Mouse (Mus musculus): Measurements from ENCODE around the gene Usmg5. TPM values are rescaled to one million over a fixed set of nuclear protein-coding genes. Genes with fewer than 3 reads are reported as not detected.

Usmg5 gene
- polyA plus RNA-seq, 1 experiment, result 998 TPM

DNA sequence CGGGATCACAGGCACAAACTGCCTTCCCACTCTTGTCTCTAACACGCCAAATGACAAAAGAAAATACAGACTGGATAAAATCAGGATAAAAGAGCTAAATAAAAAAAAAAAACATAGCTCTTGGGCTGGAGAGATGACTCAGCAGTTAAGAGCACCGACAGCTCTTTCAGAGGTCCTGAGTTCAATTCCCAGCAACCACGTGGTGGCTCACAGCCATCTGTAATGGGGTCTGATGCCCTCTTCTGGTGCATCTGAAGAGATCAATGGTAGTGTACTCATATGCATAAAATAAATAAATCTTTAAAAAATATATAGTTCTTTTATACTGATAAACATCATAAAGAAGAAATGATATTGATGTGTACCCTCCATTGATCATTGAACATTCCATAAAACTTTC, 37.5 kb downstream of the Usmg5 start:
- Histone ChIP-seq H3K27me3 (ENCODE audit: control insufficient read depth, insufficient read depth, low read length) (no peaks in the 10 kb centered on the region), H3K27ac (ENCODE audit: insufficient read depth, low read length) (no peak overlapping the region), H3K4me3 (replicated peaks; ENCODE audit: insufficient read depth, low read depth, low read length) (no peak overlapping the region), H3K4me1 (ENCODE audit: control insufficient read depth, insufficient read depth, low read length) (0 out of 2 replicates have a peak, but pooled peaks cover 4% of the 10 kb centered on the region)
- no peak for DNase-seq
- WGBS, result 85% methylated on average over 4 of the region's 4 CpGs
- no peak for TF ChIP-seq CTCF (IDR thresholded peaks at IDR 0.05; ENCODE audit: borderline replicate concordance, insufficient read depth, low read depth, low read length)
- TF ChIP-seq POLR2A (IDR thresholded peaks at IDR 0.05; ENCODE audit: borderline replicate concordance, insufficient read depth, low read length), result no peak

GRCm38 (mm10) chr19:47050271-47051032, 40.0 kb downstream of the Usmg5 start, which contains the start of gene Pcgf6:
Gene Pcgf6, minus strand, starts transcription at chr19:47050906.
- H3K27ac ChIP-seq (ENCODE audit: insufficient read depth, low read length), result peak within 1 kb of the TSS; percentile 42; the same call in 1 of the 2 replicates
- TF ChIP-seq POLR2A (IDR thresholded peaks at IDR 0.05; ENCODE audit: borderline replicate concordance, insufficient read depth, low read length) (peak; percentile 75), CTCF (IDR thresholded peaks at IDR 0.05; ENCODE audit: borderline replicate concordance, insufficient read depth, low read depth, low read length) (no peak)
- WGBS, result under 1% methylated on average over 75 of the region's 75 CpGs
- 0 out of 2 replicates have a peak, but pooled peaks cover 4% of the 10 kb centered on the region for H3K4me1 ChIP-seq (ENCODE audit: control insufficient read depth, insufficient read depth, low read length)
- peak; percentile 90 to 91 for DNase-seq
- peak within 1 kb of the TSS; percentile 61 for H3K4me3 ChIP-seq (replicated peaks; ENCODE audit: insufficient read depth, low read depth, low read length)
- H3K27me3 ChIP-seq (ENCODE audit: control insufficient read depth, insufficient read depth, low read length), result no peaks in the 10 kb centered on the region

DNA sequence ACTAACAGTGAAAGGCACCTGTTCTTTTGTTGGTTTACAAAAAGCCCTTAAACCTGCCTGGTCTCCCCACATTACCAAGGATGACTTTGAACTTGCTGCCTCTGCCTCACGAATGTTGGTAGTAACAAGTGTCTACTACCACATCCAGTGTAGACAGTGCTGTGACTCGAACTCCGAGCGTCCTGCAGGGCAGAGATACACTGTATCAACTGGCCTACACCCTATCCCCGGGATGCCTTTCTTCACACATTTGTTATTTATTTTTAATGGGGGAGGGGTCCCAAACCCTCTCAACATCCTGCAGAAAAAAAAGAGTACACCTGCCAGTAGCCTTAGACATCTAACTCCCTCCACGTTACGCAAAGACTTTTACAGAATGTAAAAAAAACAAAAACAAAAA, 40.6 kb downstream of the Usmg5 start:
- 4% methylated on average over 7 of the region's 7 CpGs for WGBS
- TF ChIP-seq POLR2A (IDR thresholded peaks at IDR 0.05; ENCODE audit: borderline replicate concordance, insufficient read depth, low read length), result no peak
- DNase-seq, result no peak
- Histone ChIP-seq H3K27me3 (ENCODE audit: control insufficient read depth, insufficient read depth, low read length) (no peaks in the 10 kb centered on the region), H3K4me3 (replicated peaks; ENCODE audit: insufficient read depth, low read depth, low read length) (peak overlapping the region; percentile 61), H3K27ac (ENCODE audit: insufficient read depth, low read length) (no peak overlapping the region), H3K4me1 (ENCODE audit: control insufficient read depth, insufficient read depth, low read length) (0 out of 2 replicates have a peak, but pooled peaks cover 4% of the 10 kb centered on the region)

DNA sequence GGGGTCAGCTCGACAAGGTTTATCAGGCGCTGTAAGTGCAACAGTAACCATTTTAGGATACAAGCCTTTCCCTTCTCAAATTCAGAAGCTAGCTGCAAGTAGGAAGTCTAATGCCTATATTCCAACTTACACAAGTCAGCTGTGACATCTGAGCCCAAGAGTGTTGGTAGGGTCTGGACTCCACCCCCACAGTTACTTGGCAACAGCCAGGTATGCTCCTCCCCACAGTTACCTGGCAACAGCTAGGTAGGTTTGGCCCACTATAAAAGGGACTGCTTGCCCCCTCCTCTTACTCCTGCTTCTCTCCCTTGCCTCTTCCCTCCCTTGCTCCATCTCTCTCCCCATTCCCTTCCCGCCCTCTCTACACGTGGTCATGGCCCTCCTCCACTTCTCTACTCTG, 41.4 kb downstream of the Usmg5 start:
- 69% methylated on average over 4 of the region's 4 CpGs for WGBS
- H3K4me1 ChIP-seq (ENCODE audit: control insufficient read depth, insufficient read depth, low read length), result 0 out of 2 replicates have a peak, but pooled peaks cover 4% of the 10 kb centered on the region
- H3K27ac ChIP-seq (ENCODE audit: insufficient read depth, low read length), result no peak overlapping the region
- no peak for DNase-seq
- H3K4me3 ChIP-seq (replicated peaks; ENCODE audit: insufficient read depth, low read depth, low read length), result no peak overlapping the region
- TF ChIP-seq CTCF (IDR thresholded peaks at IDR 0.05; ENCODE audit: borderline replicate concordance, insufficient read depth, low read depth, low read length), result no peak
- no peak for TF ChIP-seq POLR2A (IDR thresholded peaks at IDR 0.05; ENCODE audit: borderline replicate concordance, insufficient read depth, low read length)
- H3K27me3 ChIP-seq (ENCODE audit: control insufficient read depth, insufficient read depth, low read length), result no peaks in the 10 kb centered on the region

DNA sequence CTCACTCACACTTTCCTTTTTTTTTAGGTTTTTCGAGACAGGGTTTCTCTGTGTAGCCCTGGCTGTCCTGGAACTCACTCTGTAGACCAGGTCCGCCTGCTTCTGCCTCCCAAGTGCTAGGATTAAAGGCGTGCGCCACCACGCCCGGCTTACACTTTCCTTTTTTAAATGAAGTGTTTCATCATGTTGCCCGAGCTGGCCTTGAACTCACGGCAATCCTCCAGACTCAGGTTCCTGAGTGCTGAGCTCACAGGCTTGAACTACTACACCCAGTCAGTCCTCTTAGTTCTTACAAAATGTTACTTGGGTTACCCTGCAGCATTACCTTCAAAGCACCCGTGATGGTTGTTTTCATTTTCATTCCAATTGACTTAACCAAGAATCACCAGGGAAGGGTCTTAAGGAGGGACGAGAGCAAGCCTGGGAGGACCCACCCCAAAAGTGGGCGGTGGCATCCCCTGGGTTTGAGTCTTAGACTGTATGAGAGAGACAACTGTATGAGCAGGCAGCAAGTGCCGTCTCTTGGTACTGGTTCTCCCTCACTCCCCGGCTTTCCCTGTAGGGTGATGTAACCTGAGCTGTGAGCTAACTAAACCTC, 43.1 kb downstream of the Usmg5 start:
- WGBS, result 90% methylated on average over 13 of the region's 13 CpGs
- H3K27ac ChIP-seq (ENCODE audit: insufficient read depth, low read length), result no peak overlapping the region
- no peaks in the 10 kb centered on the region for H3K27me3 ChIP-seq (ENCODE audit: control insufficient read depth, insufficient read depth, low read length)
- no peak for DNase-seq
- 0 out of 2 replicates have a peak, but pooled peaks cover 4% of the 10 kb centered on the region for H3K4me1 ChIP-seq (ENCODE audit: control insufficient read depth, insufficient read depth, low read length)
- no peak overlapping the region for H3K4me3 ChIP-seq (replicated peaks; ENCODE audit: insufficient read depth, low read depth, low read length)
- no peak for TF ChIP-seq POLR2A (IDR thresholded peaks at IDR 0.05; ENCODE audit: borderline replicate concordance, insufficient read depth, low read length)
- no peak for TF ChIP-seq CTCF (IDR thresholded peaks at IDR 0.05; ENCODE audit: borderline replicate concordance, insufficient read depth, low read depth, low read length)

- no peak overlapping the region for H3K27ac ChIP-seq (ENCODE audit: insufficient read depth, low read length)
- TF ChIP-seq POLR2A (IDR thresholded peaks at IDR 0.05; ENCODE audit: borderline replicate concordance, insufficient read depth, low read length) (no peak), CTCF (IDR thresholded peaks at IDR 0.05; ENCODE audit: borderline replicate concordance, insufficient read depth, low read depth, low read length) (no peak; the same call in 1 of the 2 replicates)
These were observed 44.1 kb downstream of the Usmg5 start for GRCm38 (mm10) chr19:47046343-47046742.

DNA sequence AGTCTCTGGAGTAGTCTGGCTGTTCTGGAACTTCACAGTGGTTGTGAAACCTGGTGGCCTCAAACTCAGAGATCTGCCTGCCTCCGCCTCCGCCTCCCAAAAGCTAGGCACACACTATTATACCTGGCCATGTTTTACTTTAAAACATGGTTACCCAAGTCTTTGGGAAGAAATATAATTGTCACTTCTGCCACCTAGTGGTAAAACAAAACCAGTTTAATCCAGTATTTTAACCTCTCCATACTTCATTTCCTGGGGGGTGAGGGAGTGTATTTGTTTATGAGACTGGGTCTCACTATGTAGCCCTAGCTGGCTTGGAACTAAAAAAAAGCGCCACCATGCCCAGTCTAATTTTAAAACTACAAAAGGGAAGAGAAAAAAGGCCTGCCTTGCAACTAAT, 46.8 kb downstream of the Usmg5 start:
- WGBS, result 87% methylated on average over 3 of the region's 3 CpGs

More at GRCm38 (mm10) chr19:47046343-47046742, 44.1 kb downstream of the Usmg5 start:
- DNase-seq, result no peak
- WGBS, result 100% methylated on average over 1 of the region's 1 CpGs
- H3K27me3 ChIP-seq (ENCODE audit: control insufficient read depth, insufficient read depth, low read length), result no peaks in the 10 kb centered on the region
- H3K4me3 ChIP-seq (replicated peaks; ENCODE audit: insufficient read depth, low read depth, low read length), result no peak overlapping the region
- peaks cover 4% of the 10 kb centered on the region; the same call in 1 of the 2 replicates for H3K4me1 ChIP-seq (ENCODE audit: control insufficient read depth, insufficient read depth, low read length)

More for the DNA sequence above, 46.8 kb downstream of the Usmg5 start:
- DNase-seq, result no peak
- Histone ChIP-seq H3K27me3 (ENCODE audit: control insufficient read depth, insufficient read depth, low read length) (no peaks in the 10 kb centered on the region), H3K27ac (ENCODE audit: insufficient read depth, low read length) (no peak overlapping the region), H3K4me3 (replicated peaks; ENCODE audit: insufficient read depth, low read depth, low read length) (no peak overlapping the region), H3K4me1 (ENCODE audit: control insufficient read depth, insufficient read depth, low read length) (no peaks in the 10 kb centered on the region; the same call in 1 of the 2 replicates)
- TF ChIP-seq CTCF (IDR thresholded peaks at IDR 0.05; ENCODE audit: borderline replicate concordance, insufficient read depth, low read depth, low read length) (0 out of 2 replicates have a peak, but pooled peaks have one; percentile 11), POLR2A (IDR thresholded peaks at IDR 0.05; ENCODE audit: borderline replicate concordance, insufficient read depth, low read length) (no peak)

Data from cerebellum, adult 2 months (tissue).